Mouse (Mus musculus): ENCODE measurements around the gene Inhbc. TPM values are rescaled to one million over a fixed set of nuclear protein-coding genes. Genes with fewer than 3 reads are reported as not detected.

Inhbc gene
- polyA plus RNA-seq, 2 experiments = not detected

DNA sequence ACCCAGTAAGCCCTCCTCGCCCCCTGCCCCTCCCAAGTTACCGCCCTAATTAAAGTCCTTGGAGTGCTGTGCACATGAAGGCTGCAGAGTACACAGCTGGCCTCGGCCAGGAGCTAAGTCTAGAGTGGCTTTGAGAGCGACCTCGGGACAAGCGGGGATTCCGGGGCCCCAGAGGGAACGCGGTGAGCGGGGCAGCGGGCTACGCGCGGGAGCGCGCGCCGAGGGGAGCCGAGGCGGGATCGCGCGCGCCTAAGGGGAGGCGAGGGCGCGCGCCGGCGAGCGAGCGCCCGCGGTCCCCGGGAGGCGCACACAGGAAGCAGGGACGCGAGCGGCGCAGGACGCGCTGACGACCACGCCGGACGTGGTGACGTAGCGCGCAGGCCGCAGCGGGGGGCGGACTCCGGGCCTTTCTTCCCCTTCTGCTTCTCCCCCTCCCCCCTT is 10.0 kb upstream of the Inhbc start, which contains the start of gene R3hdm2:
Gene R3hdm2, plus strand, starts transcription at position 77 of the 441 bp plus-strand sequence.
- H3K36me3 ChIP-seq (ENCODE audit: control insufficient read depth, insufficient read depth, low read length) = no peaks in the 10 kb centered on the region
- peak within 1 kb of the TSS; percentile 88 for H3K9ac ChIP-seq (ENCODE audit: low read depth, low read length, severe bottlenecking)
- peaks cover 9% of the 10 kb centered on the region for H3K4me1 ChIP-seq (ENCODE audit: control insufficient read depth, insufficient read depth, low read length)
- ATAC-seq (ENCODE audit: low FRiP score, low read depth) (peak; percentile 95), DNase-seq (ENCODE audit: low spot score) (peak; percentile 97)
- H3K27ac ChIP-seq (replicated peaks; ENCODE audit: low read depth, low read length) = peak within 1 kb of the TSS; percentile 96
- no peak for TF ChIP-seq POLR2A (IDR thresholded peaks at IDR 0.05; ENCODE audit: borderline replicate concordance, extremely low read depth, insufficient read depth, insufficient read length)
- WGBS = 1% methylated on average over 20 of the region's 53 CpGs
- H3K4me3 ChIP-seq (replicated peaks; ENCODE audit: low read length) = peak within 1 kb of the TSS; percentile 73
- H3K9me3 ChIP-seq (ENCODE audit: control insufficient read depth, low read length) = no peaks in the 10 kb centered on the region
- peak within 1 kb of the TSS; percentile 62 for H3K4me2 ChIP-seq (replicated peaks; ENCODE audit: low read depth, low read length, severe bottlenecking)
- no peaks in the 10 kb centered on the region for H3K27me3 ChIP-seq (ENCODE audit: control insufficient read depth, insufficient read depth, low read length)

- H3K4me1 ChIP-seq (ENCODE audit: control insufficient read depth, insufficient read depth, low read length) = peaks cover 9% of the 10 kb centered on the region
- no peak for TF ChIP-seq POLR2A (IDR thresholded peaks at IDR 0.05; ENCODE audit: borderline replicate concordance, extremely low read depth, insufficient read depth, insufficient read length)
- peak overlapping the region; percentile 96 for H3K27ac ChIP-seq (replicated peaks; ENCODE audit: low read depth, low read length)
- no peaks in the 10 kb centered on the region for H3K27me3 ChIP-seq (ENCODE audit: control insufficient read depth, insufficient read depth, low read length)
- WGBS = 86% methylated on average over 8 of the region's 8 CpGs
- no peaks in the 10 kb centered on the region for H3K36me3 ChIP-seq (ENCODE audit: control insufficient read depth, insufficient read depth, low read length)
- H3K9ac ChIP-seq (ENCODE audit: low read depth, low read length, severe bottlenecking) = peak overlapping the region; percentile 88; the same call in 1 of the 2 replicates
- ATAC-seq (ENCODE audit: low FRiP score, low read depth) (no peak), DNase-seq (ENCODE audit: low spot score) (no peak)
- peak overlapping the region; percentile 54 for H3K4me2 ChIP-seq (replicated peaks; ENCODE audit: low read depth, low read length, severe bottlenecking)
- peak overlapping the region; percentile 73 for H3K4me3 ChIP-seq (replicated peaks; ENCODE audit: low read length)
- no peaks in the 10 kb centered on the region for H3K9me3 ChIP-seq (ENCODE audit: control insufficient read depth, low read length)
Measured at GRCm38 (mm10) chr10:127379654-127380053, 9.4 kb upstream of the Inhbc start.

DNA sequence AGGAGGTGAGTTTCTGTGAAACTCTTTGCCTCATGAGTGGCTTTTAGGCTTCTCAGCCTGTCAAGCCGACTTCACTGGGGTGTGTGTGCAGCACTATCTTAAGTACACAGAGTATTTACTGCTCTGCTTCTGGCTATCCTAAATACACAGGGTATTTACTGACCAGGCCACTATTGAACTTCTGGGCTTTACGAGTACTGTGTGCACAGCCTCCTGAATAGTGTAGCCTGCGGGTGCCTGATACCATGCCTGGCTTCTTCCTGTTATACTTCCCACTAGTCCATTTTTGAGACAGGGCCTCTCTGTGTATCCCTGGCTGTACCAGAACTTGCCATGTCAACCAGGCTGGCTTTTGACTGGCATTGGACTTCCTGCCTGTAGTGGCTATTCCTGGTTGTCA is 7.5 kb upstream of the Inhbc start:
- peaks cover 9% of the 10 kb centered on the region for H3K4me1 ChIP-seq (ENCODE audit: control insufficient read depth, insufficient read depth, low read length)
- H3K36me3 ChIP-seq (ENCODE audit: control insufficient read depth, insufficient read depth, low read length) = no peaks in the 10 kb centered on the region
- H3K27ac ChIP-seq (replicated peaks; ENCODE audit: low read depth, low read length) = no peak overlapping the region
- no peak overlapping the region for H3K4me2 ChIP-seq (replicated peaks; ENCODE audit: low read depth, low read length, severe bottlenecking)
- no peak overlapping the region for H3K9ac ChIP-seq (ENCODE audit: low read depth, low read length, severe bottlenecking)
- WGBS = 63% methylated on average over 3 of the region's 3 CpGs
- H3K4me3 ChIP-seq (replicated peaks; ENCODE audit: low read length) = no peak overlapping the region
- no peak for ATAC-seq (ENCODE audit: low FRiP score, low read depth)
- no peaks in the 10 kb centered on the region for H3K27me3 ChIP-seq (ENCODE audit: control insufficient read depth, insufficient read depth, low read length)
- H3K9me3 ChIP-seq (ENCODE audit: control insufficient read depth, low read length) = no peaks in the 10 kb centered on the region
- no peak for DNase-seq (ENCODE audit: low spot score)
- TF ChIP-seq POLR2A (IDR thresholded peaks at IDR 0.05; ENCODE audit: borderline replicate concordance, extremely low read depth, insufficient read depth, insufficient read length) = no peak

GRCm38 (mm10) chr10:127371023-127371422 is 792 bp upstream of the Inhbc start:
- H3K9me3 ChIP-seq (ENCODE audit: control insufficient read depth, low read length) = no peaks in the 10 kb centered on the region
- no peak for TF ChIP-seq POLR2A (IDR thresholded peaks at IDR 0.05; ENCODE audit: borderline replicate concordance, extremely low read depth, insufficient read depth, insufficient read length)
- H3K4me2 ChIP-seq (replicated peaks; ENCODE audit: low read depth, low read length, severe bottlenecking) = no peak overlapping the region
- H3K36me3 ChIP-seq (ENCODE audit: control insufficient read depth, insufficient read depth, low read length) = no peaks in the 10 kb centered on the region
- no peak overlapping the region for H3K9ac ChIP-seq (ENCODE audit: low read depth, low read length, severe bottlenecking)
- WGBS = 81% methylated on average over 2 of the region's 2 CpGs
- no peaks in the 10 kb centered on the region for H3K4me1 ChIP-seq (ENCODE audit: control insufficient read depth, insufficient read depth, low read length)
- no peak for DNase-seq (ENCODE audit: low spot score)
- no peak overlapping the region for H3K27ac ChIP-seq (replicated peaks; ENCODE audit: low read depth, low read length)
- ATAC-seq (ENCODE audit: low FRiP score, low read depth) = no peak
- no peak overlapping the region for H3K4me3 ChIP-seq (replicated peaks; ENCODE audit: low read length)
- no peaks in the 10 kb centered on the region for H3K27me3 ChIP-seq (ENCODE audit: control insufficient read depth, insufficient read depth, low read length)

GRCm38 (mm10) chr10:127368273-127368672 is 2.0 kb downstream of the Inhbc start:
- Histone ChIP-seq H3K4me2 (replicated peaks; ENCODE audit: low read depth, low read length, severe bottlenecking) (no peak overlapping the region), H3K36me3 (ENCODE audit: control insufficient read depth, insufficient read depth, low read length) (no peaks in the 10 kb centered on the region), H3K9me3 (ENCODE audit: control insufficient read depth, low read length) (no peaks in the 10 kb centered on the region), H3K4me1 (ENCODE audit: control insufficient read depth, insufficient read depth, low read length) (no peaks in the 10 kb centered on the region), H3K9ac (ENCODE audit: low read depth, low read length, severe bottlenecking) (no peak overlapping the region), H3K27me3 (ENCODE audit: control insufficient read depth, insufficient read depth, low read length) (no peaks in the 10 kb centered on the region), H3K27ac (replicated peaks; ENCODE audit: low read depth, low read length) (no peak overlapping the region), H3K4me3 (replicated peaks; ENCODE audit: low read length) (no peak overlapping the region)
- 78% methylated on average over 2 of the region's 2 CpGs for WGBS
- no peak for TF ChIP-seq POLR2A (IDR thresholded peaks at IDR 0.05; ENCODE audit: borderline replicate concordance, extremely low read depth, insufficient read depth, insufficient read length)
- DNase-seq (ENCODE audit: low spot score) (no peak), ATAC-seq (ENCODE audit: low FRiP score, low read depth) (no peak)

DNA sequence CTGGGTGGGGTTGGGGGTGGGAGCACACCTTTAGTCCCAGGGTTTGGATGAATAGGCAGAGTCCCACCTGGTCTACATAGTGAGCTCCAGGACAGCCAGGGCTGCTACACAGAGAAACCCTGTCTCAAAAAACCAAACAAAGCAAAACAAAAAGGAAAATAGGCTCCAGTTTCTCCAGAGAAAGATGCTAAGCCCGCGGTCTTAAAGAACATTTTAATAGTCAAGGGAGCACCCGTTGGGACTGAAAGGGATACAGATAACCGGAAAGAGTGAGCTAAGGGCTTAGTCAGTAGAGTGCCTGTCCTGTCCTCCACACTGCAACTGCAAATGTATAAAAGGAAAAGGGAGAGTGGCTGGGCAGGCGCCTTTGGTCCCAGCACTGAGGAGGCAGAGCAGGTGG is 3.1 kb downstream of the Inhbc start:
- no peak overlapping the region for H3K27ac ChIP-seq (replicated peaks; ENCODE audit: low read depth, low read length)
- WGBS = 75% methylated on average over 5 of the region's 5 CpGs
- no peak overlapping the region for H3K4me3 ChIP-seq (replicated peaks; ENCODE audit: low read length)

More for the DNA sequence above, 3.1 kb downstream of the Inhbc start:
- TF ChIP-seq POLR2A (IDR thresholded peaks at IDR 0.05; ENCODE audit: borderline replicate concordance, extremely low read depth, insufficient read depth, insufficient read length) = no peak
- no peaks in the 10 kb centered on the region for H3K9me3 ChIP-seq (ENCODE audit: control insufficient read depth, low read length)
- no peak for DNase-seq (ENCODE audit: low spot score)
- no peak for ATAC-seq (ENCODE audit: low FRiP score, low read depth)
- no peak overlapping the region for H3K9ac ChIP-seq (ENCODE audit: low read depth, low read length, severe bottlenecking)
- H3K4me2 ChIP-seq (replicated peaks; ENCODE audit: low read depth, low read length, severe bottlenecking) = no peak overlapping the region
- H3K27me3 ChIP-seq (ENCODE audit: control insufficient read depth, insufficient read depth, low read length) = no peaks in the 10 kb centered on the region
- H3K4me1 ChIP-seq (ENCODE audit: control insufficient read depth, insufficient read depth, low read length) = no peaks in the 10 kb centered on the region
- H3K36me3 ChIP-seq (ENCODE audit: control insufficient read depth, insufficient read depth, low read length) = no peaks in the 10 kb centered on the region

Measured in limb, embryonic 14.5 days (tissue).